Mouse (Mus musculus): Measurements from ENCODE around the gene Fgr. TPM values are rescaled to one million over a fixed set of nuclear protein-coding genes. Genes with fewer than 3 reads are reported as not detected.
"Not testable (repeated sequence)": the region's sequence is repeated elsewhere in the genome, so short reads cannot be mapped to it uniquely, and the experiment has no call there.

Fgr gene
- total RNA-seq, 2 experiments from 2014 or later: 0.31 to 0.60 TPM

GRCm38 (mm10) chr4:132982999-132983398 is 9.1 kb downstream of the Fgr start:
- no peak for DNase-seq
- intact Hi-C loops (cut with DNase I): no loop called here

- intact Hi-C loops (cut with DNase I): no loop called here
- DNase-seq: no peak
These were observed 10.0 kb downstream of the Fgr start for GRCm38 (mm10) chr4:132983664-132984512.

- intact Hi-C loops (cut with DNase I): no loop called here
These were observed 14.9 kb downstream of the Fgr start for GRCm38 (mm10) chr4:132988581-132989355.

GRCm38 (mm10) chr4:132993553-132993952 is 19.7 kb downstream of the Fgr start:
- no peak for DNase-seq
- intact Hi-C loops (cut with DNase I): no loop called here

More at GRCm38 (mm10) chr4:132988581-132989355, 14.9 kb downstream of the Fgr start:
- no peak for DNase-seq

GRCm38 (mm10) chr4:132997469-132998237 is 23.8 kb downstream of the Fgr start:
- no peak for DNase-seq
- intact Hi-C loops (cut with DNase I): no loop called here

GRCm38 (mm10) chr4:133002896-133003295 is 29.0 kb downstream of the Fgr start:
- intact Hi-C loops (cut with DNase I): no loop called here
- peak in 1 of 2 experiments; percentile 62 for DNase-seq

GRCm38 (mm10) chr4:133003316-133004018 is 29.6 kb downstream of the Fgr start:
- DNase-seq: no peak
- intact Hi-C loops (cut with DNase I): no loop called here

GRCm38 (mm10) chr4:133005233-133005632 is 31.3 kb downstream of the Fgr start:
- DNase-seq: peak; percentile 75 to 82

GRCm38 (mm10) chr4:133005885-133006451 is 32.1 kb downstream of the Fgr start:
- intact Hi-C loops (cut with DNase I): loop anchor here (1.0 kb wide), 1 partner anchor 61 kb away; no protein-coding TSS in a partner anchor
- DNase-seq: not testable (repeated sequence)

More at GRCm38 (mm10) chr4:133005233-133005632, 31.3 kb downstream of the Fgr start:
- intact Hi-C loops (cut with DNase I): loop anchor here (1.0 kb wide), 1 partner anchor 60 kb away; no protein-coding TSS in a partner anchor

- intact Hi-C loops (cut with DNase I): loop anchor here (1.0 to 2.0 kb wide), 3 partner anchors 205 to 290 kb away; partner anchors contain the start of genes Cd164l2 and Gpr3
- DNase-seq: no peak
These were observed 33.9 kb downstream of the Fgr start for GRCm38 (mm10) chr4:133007513-133008380.

GRCm38 (mm10) chr4:133009131-133009530 is 35.2 kb downstream of the Fgr start:
- intact Hi-C loops (cut with DNase I): loop anchor here (2.0 kb wide), 2 partner anchors 204 to 242 kb away; partner anchors contain the start of genes Cd164l2 and Gpr3
- DNase-seq: peak; percentile 72 to 75

GRCm38 (mm10) chr4:133009676-133010075 is 35.8 kb downstream of the Fgr start:
- intact Hi-C loops (cut with DNase I): loop anchor here (2.0 to 5.0 kb wide), 4 partner anchors 98 to 241 kb away; partner anchors contain the start of genes Cd164l2, Gpr3 and Wasf2
- DNase-seq: no peak

GRCm38 (mm10) chr4:133010611-133011010 is 36.7 kb downstream of the Fgr start:
- no peak for DNase-seq
- intact Hi-C loops (cut with DNase I): loop anchor here (1.0 to 5.0 kb wide), 3 partner anchors 46 to 122 kb away; partner anchors contain the start of gene Wasf2

GRCm38 (mm10) chr4:133011028-133011820 is 37.3 kb downstream of the Fgr start, which contains the start of gene Ahdc1:
Gene Ahdc1, plus strand, starts transcription at chr4:133011260.
- DNase-seq: peak; percentile 92 to 95
- intact Hi-C loops (cut with DNase I): loop anchor here (1.0 to 5.0 kb wide), 3 partner anchors 45 to 121 kb away; partner anchors contain the start of gene Wasf2

- DNase-seq: peak; percentile 62 to 71
- intact Hi-C loops (cut with DNase I): loop anchor here (1.0 to 5.0 kb wide), 3 partner anchors 44 to 120 kb away; partner anchors contain the start of gene Wasf2
These were observed 38.2 kb downstream of the Fgr start for GRCm38 (mm10) chr4:133011821-133012775.

- intact Hi-C loops (cut with DNase I): loop anchor here (1.0 to 5.0 kb wide), 3 partner anchors 26 to 119 kb away; partner anchors contain the start of gene Wasf2
- DNase-seq: peak in 1 of 2 experiments; percentile 60
These were observed 38.9 kb downstream of the Fgr start for GRCm38 (mm10) chr4:133012776-133013265.
